Mouse (Mus musculus) CH12.LX (cell line): ENCODE results near the gene Cyp8b1. TPM values are rescaled to one million over a fixed set of nuclear protein-coding genes. Genes with fewer than 3 reads are reported as not detected.

Experiments used
- DNase-seq: peaks from one replicate; pipeline ENCODE4 v3.0.0-alpha.2; 2013; ENCODE audit errors: extremely low read depth
- H3K27ac ChIP-seq: 2 replicates; pipeline ENCODE4 v1.5.1; 2012; ENCODE audit warnings: low read depth, mild to moderate bottlenecking, control low read depth, moderate library complexity; ENCODE audit not compliant: insufficient read depth
- H3K27me3 ChIP-seq: replicated peaks from 2 replicates; pipeline ENCODE3; 2012; ENCODE audit warnings: inconsistent platforms
- H3K36me3 ChIP-seq, 2 experiments: replicated peaks in 1 of 2; 2 replicates each; pipeline versions ENCODE3 to v1.6.1; 2012; ENCODE audit warnings: inconsistent platforms in 1 of 2, low read length in 1 of 2, mild to moderate bottlenecking in 1 of 2, mixed read lengths in 1 of 2, moderate library complexity in 1 of 2; ENCODE audit not compliant: control insufficient read depth in 1 of 2, insufficient read depth in 1 of 2
- H3K4me1 ChIP-seq, 2 experiments: 2 replicates each; pipeline ENCODE4 v1.6.1; 2012; ENCODE audit warnings: inconsistent platforms in 1 of 2, moderate library complexity in 1 of 2; ENCODE audit not compliant: insufficient read depth in 2 of 2, control insufficient read depth in 1 of 2
- H3K4me2 ChIP-seq: 2 replicates; pipeline ENCODE4 v1.6.1; 2012; ENCODE audit warnings: low read depth, mild to moderate bottlenecking, control low read depth; ENCODE audit not compliant: poor library complexity, insufficient read depth, severe bottlenecking
- H3K4me3 ChIP-seq, 3 experiments: fragments of 150-350 bp in 1 of 3; sonication (generic) in 1 of 3; replicated peaks in 1 of 3; 2 replicates each; pipeline versions ENCODE3 to v1.5.1; 2011 to 2012; ENCODE audit warnings: low read depth in 2 of 3, low read length in 2 of 3, mild to moderate bottlenecking in 2 of 3, moderate library complexity in 2 of 3, control low read depth in 1 of 3, improper control_type of control experiment in 1 of 3, inconsistent platforms in 1 of 3, mixed read lengths in 1 of 3; ENCODE audit not compliant: poor library complexity in 1 of 3
- H3K79me2 ChIP-seq: replicated peaks from 2 replicates; pipeline ENCODE4 v1.6.1; 2012; ENCODE audit warnings: mild to moderate bottlenecking, moderate library complexity; ENCODE audit not compliant: control insufficient read depth, poor library complexity, insufficient read depth, severe bottlenecking; ENCODE audit errors: extremely low read depth
- H3K9ac ChIP-seq: 2 replicates; pipeline ENCODE4 v1.6.1; 2012; ENCODE audit warnings: low read depth, mild to moderate bottlenecking, control low read depth, moderate library complexity; ENCODE audit not compliant: insufficient read depth
- H3K9me3 ChIP-seq: replicated peaks from 2 replicates; pipeline ENCODE3; 2012; ENCODE audit warnings: low read length, inconsistent platforms, mixed read lengths
- CHD2 ChIP-seq: IDR thresholded peaks from 2 replicates; pipeline ENCODE4 v1.6.1; 2011; ENCODE audit warnings: low read length, improper control_type of control experiment
- E2F4 ChIP-seq: IDR thresholded peaks from 2 replicates; pipeline ENCODE4 v1.6.1; 2011; ENCODE audit warnings: low read depth, low read length, improper control_type of control experiment; ENCODE audit not compliant: insufficient replicate concordance
- ELF1 ChIP-seq: IDR thresholded peaks from 2 replicates; pipeline ENCODE4 v1.6.1; 2014; ENCODE audit warnings: low read depth, mild to moderate bottlenecking, inconsistent platforms, low read length, improper control_type of control experiment
- EP300 ChIP-seq: IDR thresholded peaks from 2 replicates; pipeline ENCODE4 v1.6.1; 2011; ENCODE audit warnings: low read length, improper control_type of control experiment
- ETS1 ChIP-seq: conservative IDR thresholded peaks from 2 replicates; pipeline ENCODE4 v1.6.1; 2012; ENCODE audit warnings: low read depth, mild to moderate bottlenecking, inconsistent platforms, low read length, improper control_type of control experiment, moderate library complexity
- JUND ChIP-seq: conservative IDR thresholded peaks from 2 replicates; pipeline ENCODE4 v1.6.1; 2011; ENCODE audit warnings: low read depth, low read length, improper control_type of control experiment
- KAT2A ChIP-seq: IDR thresholded peaks from 2 replicates; pipeline ENCODE4 v1.6.1; 2012; ENCODE audit warnings: low read length, improper control_type of control experiment, inconsistent platforms; ENCODE audit not compliant: insufficient replicate concordance
- MAFK ChIP-seq: IDR thresholded peaks from 2 replicates; pipeline ENCODE4 v1.6.1; 2011; ENCODE audit warnings: low read length, improper control_type of control experiment; ENCODE audit not compliant: insufficient replicate concordance
- MAX ChIP-seq: IDR thresholded peaks from 2 replicates; pipeline ENCODE4 v1.6.1; 2011; ENCODE audit warnings: low read length, improper control_type of control experiment
- MXI1 ChIP-seq: IDR thresholded peaks from 2 replicates; pipeline ENCODE4 v1.6.1; 2011; ENCODE audit warnings: mild to moderate bottlenecking, low read depth, low read length, improper control_type of control experiment
- MYC ChIP-seq: IDR thresholded peaks from 2 replicates; pipeline ENCODE4 v1.6.1; 2011; ENCODE audit warnings: low read depth, mild to moderate bottlenecking, improper control_type of control experiment, low read length
- NELFE ChIP-seq: IDR thresholded peaks from 2 replicates; pipeline ENCODE4 v1.6.1; 2011; ENCODE audit warnings: low read depth, low read length, improper control_type of control experiment
- NRF1 ChIP-seq: IDR thresholded peaks from 2 replicates; pipeline ENCODE4 v1.6.1; 2014; ENCODE audit warnings: low read depth, mild to moderate bottlenecking, inconsistent platforms, low read length, improper control_type of control experiment, moderate library complexity
- PAX5 ChIP-seq: IDR thresholded peaks from 2 replicates; pipeline ENCODE4 v1.6.1; 2012; ENCODE audit warnings: low read length, inconsistent platforms, mixed read lengths
- POLR2AphosphoS2 ChIP-seq: IDR thresholded peaks from 2 replicates; pipeline ENCODE4 v1.6.1; 2011; ENCODE audit warnings: low read depth, low read length, improper control_type of control experiment
- SIN3A ChIP-seq: IDR thresholded peaks from 2 replicates; pipeline ENCODE4 v1.6.1; 2012; ENCODE audit warnings: low read length, improper control_type of control experiment, inconsistent platforms
- UBTF ChIP-seq: IDR thresholded peaks from 2 replicates; pipeline ENCODE4 v1.6.1; 2012; ENCODE audit warnings: low read depth, mild to moderate bottlenecking, inconsistent platforms, low read length, improper control_type of control experiment, moderate library complexity
- USF1 ChIP-seq: IDR thresholded peaks from 2 replicates; pipeline ENCODE4 v1.6.1; 2014; ENCODE audit warnings: low read depth, mild to moderate bottlenecking, inconsistent platforms, low read length, improper control_type of control experiment
- ZNF384 ChIP-seq: IDR thresholded peaks from 2 replicates; pipeline ENCODE4 v1.6.1; 2012; ENCODE audit warnings: low read depth, low read length, improper control_type of control experiment, inconsistent platforms
- dilution Hi-C: fragments of 300-500 bp; cut with MboI; formaldehyde crosslinking; loops from 2 replicates; pipeline ENCODE4 v1.14.3; 2020; ENCODE audit warnings: low sequenced_read_pairs; ENCODE audit not compliant: extremely low pct_unique_long_range_greater_than_20kb, extremely low pct_ligation_motif_present
- in situ Hi-C: fragments of 300-500 bp; cut with MboI; formaldehyde crosslinking; loops from 3 replicates; pipeline ENCODE4 v1.14.3; 2019; ENCODE audit warnings: low sequenced_read_pairs, low pct_ligation_motif_present, low pct_unique_long_range_greater_than_20kb, mixed read lengths
- polyA plus RNA-seq: library from polyadenylated mRNA; unstranded; fragments of >175 nt; gene quantifications from 2 replicates; pipeline ENCODE4 v1.2.1, GENCODE M21; 2012; ENCODE audit warnings: low read depth; ENCODE audit not compliant: insufficient read length
- total RNA-seq, 2 experiments: library from RNA; depleted of rRNA; stranded (reverse); fragments of 300-350 nt in 1 of 2; fragments of >200 nt in 1 of 2; gene quantifications; 2 replicates each; pipeline ENCODE4 v1.2.3; 2012 to 2014

The Cyp8b1 gene
- total and polyA plus RNA-seq, 3 experiments, result 0.27 TPM; not detected in 2

- Histone ChIP-seq H3K9ac (no peak overlapping the region), H3K4me3 (peak overlapping the region in 1 of 3 experiments; percentile 45), H3K79me2 (no peaks in the 10 kb centered on the region), H3K27ac (no peak overlapping the region), H3K4me2 (no peak overlapping the region), H3K27me3 (no peaks in the 10 kb centered on the region), H3K36me3 (peaks cover 0 to 8% of the 10 kb centered on the region in 2 experiments), H3K4me1 (peaks cover 70 to 99% of the 10 kb centered on the region in 2 experiments), H3K9me3 (no peaks in the 10 kb centered on the region)
- TF ChIP-seq CHD2, result no peak
- TF ChIP-seq POLR2AphosphoS2, result no peak
- no peak for TF ChIP-seq MYC
- TF ChIP-seq UBTF, result no peak
- TF ChIP-seq NELFE, result no peak
- no peak for TF ChIP-seq ELF1
- TF ChIP-seq EP300, result no peak
- TF ChIP-seq USF1, result no peak
- TF ChIP-seq ZNF384, result no peak
- no peak for TF ChIP-seq PAX5
- TF ChIP-seq MAX, result no peak
- TF ChIP-seq MAFK, result no peak
- TF ChIP-seq KAT2A, result no peak
- no peak for TF ChIP-seq NRF1
- TF ChIP-seq MXI1, result no peak
- TF ChIP-seq ETS1, result no peak
- no peak for TF ChIP-seq E2F4
- TF ChIP-seq SIN3A, result no peak
- dilution Hi-C loops (no loop called here), in situ Hi-C loops (loop anchor here (5.0 kb wide), 1 partner anchor 37 kb away; no protein-coding TSS in a partner anchor)
- DNase-seq, result no peak
These were observed 15.7 kb downstream of the Cyp8b1 start for GRCm38 (mm10) chr9:121900282-121900855.

- dilution Hi-C loops (no loop called here), in situ Hi-C loops (no loop called here)
- no peaks in the 10 kb centered on the region for H3K9me3 ChIP-seq
- H3K4me3 ChIP-seq, result no peak overlapping the region
- peaks cover 0 to 8% of the 10 kb centered on the region in 2 experiments for H3K36me3 ChIP-seq
- peaks cover 64 to 97% of the 10 kb centered on the region in 2 experiments for H3K4me1 ChIP-seq
- TF ChIP-seq JUND, result no peak
- no peak overlapping the region for H3K9ac ChIP-seq
- no peak overlapping the region for H3K27ac ChIP-seq
- no peak for DNase-seq
- H3K27me3 ChIP-seq, result no peaks in the 10 kb centered on the region
- H3K79me2 ChIP-seq, result no peaks in the 10 kb centered on the region
- no peak overlapping the region for H3K4me2 ChIP-seq
These were observed 16.8 kb downstream of the Cyp8b1 start for GRCm38 (mm10) chr9:121899306-121899705.
